Mouse (Mus musculus) limb, embryonic 11.5 days (tissue): Measurements from ENCODE around the gene Car2. TPM values are rescaled to one million over a fixed set of nuclear protein-coding genes. Genes with fewer than 3 reads are reported as not detected.

Experiments used
- ATAC-seq: fragments of 200-750 bp; cut with Nextera tagmentation; 2 replicates; pipeline ENCODE4 v1.8.0; 2017; ENCODE audit warnings: low read depth; ENCODE audit not compliant: insufficient number of reproducible peaks, low FRiP score, low TSS enrichment
- DNase-seq: peaks from one replicate; pipeline ENCODE4 v3.0.0-alpha.2; 2015; ENCODE audit warnings: low spot score
- H3K27ac ChIP-seq: fragments of 300-500 bp; sonication (generic); replicated peaks from 2 replicates; pipeline ENCODE4 v1.5.1; 2014; ENCODE audit warnings: low read depth, mild to moderate bottlenecking, low read length
- H3K27me3 ChIP-seq: fragments of 300-500 bp; sonication (generic); 2 replicates; pipeline ENCODE4 v1.6.1; 2014; ENCODE audit warnings: mild to moderate bottlenecking, low read length, mixed read lengths; ENCODE audit not compliant: control insufficient read depth, insufficient read depth
- H3K36me3 ChIP-seq: fragments of 300-500 bp; sonication (generic); 2 replicates; pipeline ENCODE4 v1.6.1; 2014; ENCODE audit warnings: mild to moderate bottlenecking, low read length, moderate library complexity, mixed read lengths; ENCODE audit not compliant: control insufficient read depth, insufficient read depth
- H3K4me1 ChIP-seq: fragments of 300-500 bp; sonication (generic); 2 replicates; pipeline ENCODE4 v1.6.1; 2014; ENCODE audit warnings: low read length, mixed read lengths; ENCODE audit not compliant: control insufficient read depth, insufficient read depth
- H3K4me2 ChIP-seq: fragments of 300-500 bp; sonication (generic); 2 replicates; pipeline ENCODE4 v1.6.1; 2014; ENCODE audit warnings: low read depth, mild to moderate bottlenecking, moderate library complexity; ENCODE audit not compliant: severe bottlenecking
- H3K4me3 ChIP-seq: fragments of 300-500 bp; sonication (generic); 2 replicates; pipeline ENCODE4 v1.5.1; 2014; ENCODE audit warnings: low read depth, low read length
- H3K9ac ChIP-seq: fragments of 300-500 bp; sonication (generic); 2 replicates; pipeline ENCODE4 v1.6.1; 2014; ENCODE audit warnings: mild to moderate bottlenecking, low read length
- H3K9me3 ChIP-seq: fragments of 300-500 bp; sonication (generic); 2 replicates; pipeline ENCODE4 v1.6.1; 2016; ENCODE audit warnings: low read length; ENCODE audit not compliant: control insufficient read depth
- WGBS: fragments of 180-500 bp; shearing (Covaris S2); extraction: QIAGEN DNeasy Blood & Tissue Kit; methylation state at CpG from one replicate; pipeline ENCODE4 v1.1.7; 2014; 5-methylcytosine and 5-hydroxymethylcytosine counted together
- polyA plus RNA-seq: library from polyadenylated mRNA; unstranded; fragments of >200 nt; fragmentation: Nextera tagmentation; extraction: Ambion mirVana; gene quantifications from 2 replicates; pipeline ENCODE4 v1.2.1, GENCODE M21; 2014

Car2 gene
- polyA plus RNA-seq, 1 experiment from 2014 or later: 67.7 TPM

GRCm38 (mm10) chr3:14874402-14875040 lies 11.6 kb upstream of the Car2 start:
- Histone ChIP-seq H3K36me3 (no peaks in the 10 kb centered on the region), H3K4me3 (no peak overlapping the region), H3K4me2 (no peak overlapping the region), H3K27me3 (no peaks in the 10 kb centered on the region), H3K4me1 (no peaks in the 10 kb centered on the region), H3K9ac (no peak overlapping the region), H3K9me3 (no peaks in the 10 kb centered on the region), H3K27ac (no peak overlapping the region)
- DNase-seq (no peak), ATAC-seq (no peak)
- WGBS: 56% methylated on average over 8 of the region's 8 CpGs

- Histone ChIP-seq H3K27me3 (no peaks in the 10 kb centered on the region), H3K4me2 (no peak overlapping the region), H3K9me3 (no peaks in the 10 kb centered on the region), H3K36me3 (no peaks in the 10 kb centered on the region), H3K4me1 (no peaks in the 10 kb centered on the region), H3K4me3 (no peak overlapping the region), H3K27ac (no peak overlapping the region), H3K9ac (no peak overlapping the region)
- 65% methylated on average over 9 of the region's 9 CpGs for WGBS
- DNase-seq (no peak), ATAC-seq (no peak)
Observed at GRCm38 (mm10) chr3:14876325-14876918, 9.7 kb upstream of the Car2 start.

DNA sequence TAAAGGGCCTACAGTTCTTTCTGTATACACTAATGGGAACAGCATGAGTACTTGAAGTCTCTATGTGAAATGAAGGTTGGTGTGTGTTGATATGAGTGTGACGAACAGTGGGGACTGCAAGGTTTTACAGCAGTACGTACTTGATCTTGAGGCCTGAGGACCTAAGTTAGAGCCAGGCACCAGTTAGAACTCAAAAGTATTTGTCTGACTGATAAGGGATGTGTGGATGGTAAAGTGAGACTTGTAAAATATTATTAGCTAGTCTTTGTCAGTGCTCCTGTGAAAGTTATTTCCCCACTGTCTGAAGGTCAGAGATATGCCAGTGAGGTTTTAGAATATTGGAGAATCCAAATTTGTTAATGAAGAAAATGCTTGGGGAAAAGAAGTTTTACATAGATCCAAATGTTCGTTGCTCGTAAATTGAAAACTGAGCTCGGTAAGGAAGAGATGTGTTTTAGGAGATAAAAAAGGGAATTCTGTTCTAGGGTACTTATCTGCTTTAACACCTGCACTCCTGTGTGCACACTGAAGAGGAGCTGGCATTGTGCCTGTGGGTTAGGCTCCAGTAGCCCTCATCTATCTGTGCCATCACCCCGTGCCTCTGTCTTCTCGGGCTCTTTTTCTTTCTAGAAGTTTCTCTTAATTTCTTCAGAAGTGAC lies 8.7 kb upstream of the Car2 start:
- Histone ChIP-seq H3K4me3 (no peak overlapping the region), H3K27me3 (no peaks in the 10 kb centered on the region), H3K4me2 (no peak overlapping the region), H3K36me3 (no peaks in the 10 kb centered on the region), H3K9ac (no peak overlapping the region), H3K9me3 (no peaks in the 10 kb centered on the region), H3K27ac (no peak overlapping the region), H3K4me1 (no peaks in the 10 kb centered on the region)
- DNase-seq (no peak), ATAC-seq (no peak)
- WGBS: 85% methylated on average over 7 of the region's 7 CpGs

DNA sequence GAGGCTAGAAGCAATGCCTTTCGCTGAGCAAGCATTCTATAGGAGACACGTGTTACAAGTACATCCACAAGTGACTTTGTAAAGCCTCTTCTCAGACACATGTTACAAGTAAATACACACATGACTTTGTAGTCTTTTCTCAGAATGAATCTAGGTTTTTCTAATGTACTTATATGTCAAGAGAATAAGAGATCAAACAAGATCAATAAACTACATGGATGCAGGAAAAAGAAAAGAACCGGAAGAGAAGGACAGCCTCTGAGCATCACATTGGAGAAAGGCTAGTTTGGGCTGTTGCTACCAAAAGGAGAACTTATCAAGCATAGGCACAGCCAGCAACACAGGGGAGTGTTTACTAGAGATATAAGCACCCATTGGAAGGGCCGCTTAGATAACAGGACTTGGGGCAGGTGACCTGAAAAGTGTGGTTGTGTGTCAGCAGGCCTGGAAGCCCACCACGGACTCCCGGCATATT lies 7.3 kb upstream of the Car2 start:
- Histone ChIP-seq H3K27ac (no peak overlapping the region), H3K36me3 (no peaks in the 10 kb centered on the region), H3K9ac (no peak overlapping the region), H3K9me3 (no peaks in the 10 kb centered on the region), H3K4me2 (no peak overlapping the region), H3K4me3 (no peak overlapping the region), H3K27me3 (no peaks in the 10 kb centered on the region), H3K4me1 (no peaks in the 10 kb centered on the region)
- ATAC-seq: no peak
- 85% methylated on average over 6 of the region's 6 CpGs for WGBS
- no peak for DNase-seq

- no peak overlapping the region for H3K4me3 ChIP-seq
- no peak for DNase-seq
- WGBS: 87% methylated on average over 3 of the region's 3 CpGs
- no peak overlapping the region for H3K27ac ChIP-seq
- H3K4me2 ChIP-seq: no peak overlapping the region
- no peak for ATAC-seq
- no peaks in the 10 kb centered on the region for H3K4me1 ChIP-seq
- no peak overlapping the region for H3K9ac ChIP-seq
- H3K9me3 ChIP-seq: no peaks in the 10 kb centered on the region
- no peaks in the 10 kb centered on the region for H3K27me3 ChIP-seq
- H3K36me3 ChIP-seq: no peaks in the 10 kb centered on the region
Observed at GRCm38 (mm10) chr3:14879293-14879692, 6.8 kb upstream of the Car2 start.

DNA sequence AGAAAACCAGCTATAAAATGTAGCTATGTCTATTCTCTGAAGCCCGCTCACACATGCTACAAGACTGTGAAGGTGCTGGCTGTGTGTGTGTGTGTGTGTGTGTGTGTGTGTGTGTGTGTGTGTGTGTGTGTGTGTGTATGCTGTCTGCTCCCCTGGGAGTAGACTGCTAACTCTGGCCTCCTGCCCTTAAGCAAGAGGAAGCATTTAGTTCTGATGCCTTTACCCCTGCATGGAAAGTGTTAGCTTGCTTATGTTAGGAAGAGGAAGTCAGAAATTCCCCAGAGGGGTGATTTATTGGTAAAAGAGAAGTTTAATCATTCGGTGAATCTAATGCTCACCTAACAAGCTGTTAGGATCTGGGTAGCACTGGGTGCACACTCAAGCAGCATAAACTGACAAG lies 5.8 kb upstream of the Car2 start:
- H3K4me3 ChIP-seq: no peak overlapping the region
- H3K36me3 ChIP-seq: no peaks in the 10 kb centered on the region
- no peak overlapping the region for H3K9ac ChIP-seq
- H3K4me1 ChIP-seq: no peaks in the 10 kb centered on the region
- WGBS: 59% methylated on average over 2 of the region's 2 CpGs
- H3K27me3 ChIP-seq: 0 out of 2 replicates have a peak, but pooled peaks cover 3% of the 10 kb centered on the region
- H3K9me3 ChIP-seq: no peaks in the 10 kb centered on the region
- DNase-seq: no peak
- no peak overlapping the region for H3K4me2 ChIP-seq
- no peak for ATAC-seq
- H3K27ac ChIP-seq: no peak overlapping the region

DNA sequence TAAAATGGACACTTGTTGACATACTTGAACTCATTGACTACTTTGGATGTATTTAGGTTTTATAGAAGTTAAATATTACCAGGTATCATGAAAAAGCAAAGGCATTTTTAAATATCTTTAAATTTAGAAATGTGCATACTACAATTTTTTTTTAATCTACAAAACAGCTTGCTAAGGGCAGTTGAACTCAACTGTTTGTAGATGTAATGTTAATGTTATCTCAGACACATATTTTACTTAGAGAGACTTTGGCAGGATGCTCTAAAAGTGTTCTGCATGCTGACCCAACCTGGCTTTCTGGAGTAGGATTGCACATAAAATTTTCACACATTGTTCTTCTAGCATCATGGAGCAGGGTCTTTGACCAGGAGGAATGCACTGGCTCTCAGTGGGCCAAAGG lies 4.1 kb upstream of the Car2 start:
- Histone ChIP-seq H3K36me3 (no peaks in the 10 kb centered on the region), H3K4me2 (no peak overlapping the region)
- no peak for DNase-seq

GRCm38 (mm10) chr3:14882756-14883155 lies 3.3 kb upstream of the Car2 start:
- no peak for DNase-seq
- WGBS: 73% methylated on average over 3 of the region's 3 CpGs
- Histone ChIP-seq H3K27ac (no peak overlapping the region), H3K36me3 (no peaks in the 10 kb centered on the region), H3K4me3 (no peak overlapping the region), H3K9ac (no peak overlapping the region), H3K4me1 (no peaks in the 10 kb centered on the region), H3K4me2 (no peak overlapping the region), H3K9me3 (no peaks in the 10 kb centered on the region), H3K27me3 (peaks cover 4% of the 10 kb centered on the region; the same call in 1 of the 2 replicates)
- no peak for ATAC-seq

More for the DNA sequence above, 4.1 kb upstream of the Car2 start:
- Histone ChIP-seq H3K4me3 (no peak overlapping the region), H3K9ac (no peak overlapping the region), H3K4me1 (no peaks in the 10 kb centered on the region), H3K27ac (no peak overlapping the region), H3K27me3 (peaks cover 3% of the 10 kb centered on the region; the same call in 1 of the 2 replicates), H3K9me3 (no peaks in the 10 kb centered on the region)
- ATAC-seq: no peak
